Mouse (Mus musculus): ENCODE measurements around the gene Eps8.

DNA sequence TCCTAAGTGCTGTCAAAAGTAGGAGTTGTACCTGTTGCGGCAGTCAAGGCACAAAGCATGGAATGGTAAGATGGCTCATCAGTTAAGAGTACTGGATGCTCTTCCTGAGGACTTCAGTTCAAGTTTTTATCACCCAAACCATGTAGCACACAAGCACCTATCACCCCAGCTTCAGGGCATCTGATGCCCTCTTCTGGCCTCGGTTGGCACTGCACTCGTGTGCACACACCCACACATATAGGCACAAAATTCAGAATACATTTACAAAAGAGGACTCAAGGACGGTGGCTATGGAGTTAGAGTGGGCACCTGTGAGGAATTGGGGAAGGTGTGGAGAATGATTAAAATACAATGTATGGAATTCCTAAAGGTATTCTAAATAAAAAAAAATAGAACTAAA, 185.1 kb downstream of the Eps8 start:
- TF ChIP-seq CTCF (conservative IDR thresholded peaks at IDR 0.05; ENCODE audit: insufficient read depth, insufficient read length, low read depth, low read length) (no peak), POLR2A (IDR thresholded peaks at IDR 0.05; ENCODE audit: low read depth, low read length) (no peak)
